Mouse (Mus musculus) retina, embryonic 14.5 days (tissue): Measurements from ENCODE around the gene Pfn5.
"Not testable (repeated sequence)": the region's sequence is repeated elsewhere in the genome, so short reads cannot be mapped to it uniquely, and the experiment has no call there.

Experiments used
- DNase-seq: peaks from one replicate; pipeline ENCODE4 v3.0.0-alpha.2; 2015; ENCODE audit warnings: low spot score

Gene Pfn5

DNA sequence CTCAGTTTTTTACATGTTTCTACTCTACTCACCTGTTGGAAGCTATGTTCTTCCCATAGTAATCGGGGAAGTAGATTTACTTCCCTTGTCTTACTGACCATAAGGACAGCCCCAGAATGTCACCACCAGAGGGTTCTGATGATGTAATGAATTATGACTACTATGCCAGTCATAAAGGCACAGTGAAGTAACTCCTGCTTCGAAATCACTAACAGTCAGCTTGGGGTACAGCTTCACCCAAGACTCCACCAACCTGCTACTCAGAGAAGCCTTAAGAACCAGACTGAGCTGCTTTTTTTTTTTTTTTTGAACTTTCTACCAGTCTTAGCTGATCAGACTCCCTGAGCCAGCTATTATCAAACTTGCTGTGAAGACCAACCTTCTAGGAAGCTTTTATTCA lies at the start of gene Pfn5, which contains the start of gene Asb12:
Gene Pfn5 (plus strand): TSS at position 218 of the 400 bp plus-strand sequence.
Gene Asb12 (minus strand): TSS at position 101 of the 400 bp plus-strand sequence.
- DNase-seq: no peak

DNA sequence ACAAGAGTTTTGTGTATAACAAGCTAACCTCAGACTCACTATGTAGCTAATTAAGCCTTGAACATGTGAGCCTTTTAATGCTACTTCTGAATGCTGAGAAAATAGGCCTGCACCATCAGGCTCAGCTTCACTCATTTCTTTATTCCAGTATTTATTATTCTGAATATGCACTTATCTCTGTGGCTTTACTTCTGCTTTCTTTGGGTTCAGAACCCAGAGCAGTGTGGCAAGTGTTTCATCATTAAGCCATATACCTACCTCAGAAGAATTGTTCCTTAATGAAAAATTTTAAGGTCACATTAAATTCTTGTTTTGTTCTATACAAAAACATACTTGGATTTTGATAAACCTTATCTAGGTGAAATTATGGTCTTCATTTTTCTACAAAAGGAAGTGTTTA lies 34.0 kb upstream of the Pfn5 start:
- DNase-seq: no peak

DNA sequence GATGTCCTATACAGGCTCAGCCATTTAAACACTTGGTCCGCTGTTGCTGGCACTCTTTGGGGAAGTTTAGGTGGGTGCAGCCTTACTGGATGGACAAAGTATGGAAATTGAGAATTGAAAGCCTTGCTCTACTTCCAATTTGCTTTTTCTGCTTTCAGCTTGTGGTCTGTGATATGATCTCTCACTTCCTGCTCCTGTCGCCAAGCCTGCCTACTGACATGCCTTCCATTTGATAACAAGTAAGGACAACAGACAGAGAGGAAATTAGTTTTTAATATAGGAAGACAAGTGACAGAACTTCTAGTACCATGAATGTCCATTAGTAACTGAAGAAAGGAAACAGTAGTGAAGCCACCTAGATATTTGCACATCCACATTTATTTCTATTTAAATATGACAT lies 32.7 kb upstream of the Pfn5 start:
- no peak for DNase-seq

DNA sequence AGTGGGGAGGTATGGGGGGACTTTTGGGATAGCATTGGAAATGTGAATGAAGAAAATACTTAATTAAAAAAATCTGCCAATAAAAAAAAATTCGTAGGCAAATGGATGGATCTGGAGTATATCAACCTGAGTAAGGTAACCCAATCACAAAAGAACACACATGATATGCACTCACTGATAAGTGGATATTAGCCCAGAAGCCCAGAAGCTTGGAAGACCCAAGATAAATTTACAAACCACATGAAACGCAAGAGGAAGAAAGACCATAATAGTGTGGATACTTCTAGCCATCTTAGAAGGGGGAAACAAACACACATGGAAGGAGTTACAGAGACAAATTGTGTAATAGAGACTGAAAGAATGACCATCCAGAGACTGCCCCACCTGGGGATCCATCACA lies 22.4 kb upstream of the Pfn5 start:
- DNase-seq: not testable (repeated sequence)

GRCm38 (mm10) chrX:95554321-95554720 lies 3.6 kb upstream of the Pfn5 start:
- no peak for DNase-seq

GRCm38 (mm10) chrX:95600609-95601008 lies 42.7 kb downstream of the Pfn5 start:
- DNase-seq: no peak
